Mouse (Mus musculus) heart, adult 2 months (tissue): ENCODE measurements around the gene Bclaf1.

Experiments used
- CTCF ChIP-seq: fragments of 200-600 bp; IDR thresholded peaks from 2 replicates; pipeline ENCODE4 v1.8.1; 2022; ENCODE audit warnings: antibody characterized with exemption, mild to moderate bottlenecking, moderate library complexity
- EP300 ChIP-seq: fragments of 200-500 bp; IDR thresholded peaks from 2 replicates; pipeline ENCODE4 v1.6.1; 2011; ENCODE audit warnings: low read depth, low read length, control low read depth; ENCODE audit not compliant: insufficient read depth
- POLR2A ChIP-seq: fragments of 200-500 bp; IDR thresholded peaks from 2 replicates; pipeline ENCODE4 v1.6.1; 2011; ENCODE audit warnings: mild to moderate bottlenecking, low read depth, low read length, control low read depth; ENCODE audit not compliant: insufficient read depth

GRCm38 (mm10) chr10:20382807-20383419, 70.6 kb downstream of the Bclaf1 start:
- TF ChIP-seq EP300 (no peak), POLR2A (no peak), CTCF (no peak)
